Mouse (Mus musculus) liver, embryonic 13.5 days (tissue): ENCODE data around the gene Pttg1. TPM values are rescaled to one million over a fixed set of nuclear protein-coding genes. Genes with fewer than 3 reads are reported as not detected.
A peak's percentile ranks its signal among the peaks of the same experiment; 100 is the strongest.

Source experiments
- ATAC-seq: fragments of 200-750 bp; cut with Nextera tagmentation; 2 replicates; pipeline ENCODE4 v1.8.0; 2017; ENCODE audit warnings: low read depth, mild to moderate bottlenecking, moderate number of reproducible peaks, moderate library complexity
- DNase-seq: peaks from one replicate; pipeline ENCODE4 v3.0.0; 2022
- H3K27ac ChIP-seq: fragments of 300-500 bp; sonication (generic); 2 replicates; pipeline ENCODE4 v1.5.1; 2015; ENCODE audit warnings: moderate library complexity, mild to moderate bottlenecking, inconsistent platforms
- H3K27me3 ChIP-seq: fragments of 300-500 bp; sonication (generic); 2 replicates; pipeline ENCODE4 v1.6.1; 2015; ENCODE audit warnings: mild to moderate bottlenecking, inconsistent platforms
- H3K36me3 ChIP-seq: fragments of 300-500 bp; sonication (generic); 2 replicates; pipeline ENCODE4 v1.6.1; 2015; ENCODE audit warnings: mild to moderate bottlenecking, inconsistent platforms
- H3K4me1 ChIP-seq: fragments of 300-500 bp; sonication (generic); replicated peaks from 2 replicates; pipeline ENCODE4 v1.6.1; 2015; ENCODE audit warnings: inconsistent platforms
- H3K4me2 ChIP-seq: fragments of 300-500 bp; sonication (generic); 2 replicates; pipeline ENCODE4 v1.6.1; 2015; ENCODE audit warnings: inconsistent platforms, mild to moderate bottlenecking, moderate library complexity
- H3K4me3 ChIP-seq: fragments of 300-500 bp; sonication (generic); replicated peaks from 2 replicates; pipeline ENCODE4 v1.5.1; 2015; ENCODE audit warnings: mild to moderate bottlenecking, inconsistent platforms
- H3K9ac ChIP-seq: fragments of 300-500 bp; sonication (generic); 2 replicates; pipeline ENCODE4 v1.6.1; 2015; ENCODE audit warnings: mild to moderate bottlenecking, inconsistent platforms
- H3K9me3 ChIP-seq: fragments of 300-500 bp; sonication (generic); replicated peaks from 2 replicates; pipeline ENCODE4 v1.6.1; 2016; ENCODE audit warnings: inconsistent platforms
- WGBS: fragments of 180-500 bp; shearing (Covaris S2); methylation state at CpG from one replicate; pipeline ENCODE4 v1.1.7; 2015; ENCODE audit not compliant: insufficient replicate concordance; 5-methylcytosine and 5-hydroxymethylcytosine counted together
- polyA plus RNA-seq: library from polyadenylated mRNA; unstranded; fragments of >200 nt; fragmentation: Nextera tagmentation; extraction: Ambion mirVana; gene quantifications from 2 replicates; pipeline ENCODE4 v1.2.1, GENCODE M21; 2015

Pttg1 gene
- polyA plus RNA-seq = 57.5 and 61.2 TPM in 2 replicates

GRCm38 (mm10) chr11:43425824-43426413 lies at the start of gene Pttg1:
TSS of gene Pttg1 (minus strand) at chr11:43426251.
- Histone ChIP-seq H3K9ac (peak within 1 kb of the TSS; percentile 80), H3K9me3 (no peaks in the 10 kb centered on the region), H3K4me3 (peak within 1 kb of the TSS; percentile 71), H3K27me3 (no peaks in the 10 kb centered on the region), H3K27ac (peak within 1 kb of the TSS; percentile 88), H3K4me2 (peak within 1 kb of the TSS; percentile 76), H3K4me1 (peaks cover 15% of the 10 kb centered on the region), H3K36me3 (peaks cover 17% of the 10 kb centered on the region)
- DNase-seq (peak; percentile 73), ATAC-seq (peak; percentile 99)
- 4% methylated on average over 27 of the region's 27 CpGs for WGBS

- H3K27ac ChIP-seq = no peak within 1 kb of the TSS
- WGBS = 5% methylated on average over 24 of the region's 24 CpGs
- H3K9ac ChIP-seq = no peak within 1 kb of the TSS
- no peaks in the 10 kb centered on the region for H3K36me3 ChIP-seq
- 0 out of 2 replicates have a peak, but pooled peaks have one; percentile 20 for ATAC-seq
- DNase-seq = no peak
- H3K4me3 ChIP-seq = no peak within 1 kb of the TSS
- H3K4me2 ChIP-seq = peak within 1 kb of the TSS; percentile 45
- 0 out of 2 replicates have a peak, but pooled peaks cover 3% of the 10 kb centered on the region for H3K27me3 ChIP-seq
- H3K4me1 ChIP-seq = 0 out of 2 replicates have a peak, but pooled peaks cover 6% of the 10 kb centered on the region
- no peaks in the 10 kb centered on the region for H3K9me3 ChIP-seq
Observed at GRCm38 (mm10) chr11:43474225-43474774, 48.2 kb upstream of the Pttg1 start, which contains the start of gene C1qtnf2. TSS of gene C1qtnf2 (plus strand) at chr11:43474276.

- H3K27ac ChIP-seq = no peak overlapping the region
- DNase-seq (no peak), ATAC-seq (no peak)
- no peaks in the 10 kb centered on the region for H3K9me3 ChIP-seq
- peak overlapping the region; percentile 45; the same call in 1 of the 2 replicates for H3K4me2 ChIP-seq
- 0 out of 2 replicates have a peak, but pooled peaks cover 6% of the 10 kb centered on the region for H3K4me1 ChIP-seq
- H3K27me3 ChIP-seq = 0 out of 2 replicates have a peak, but pooled peaks cover 3% of the 10 kb centered on the region
- no peak overlapping the region for H3K4me3 ChIP-seq
- no peaks in the 10 kb centered on the region for H3K36me3 ChIP-seq
- 50% methylated on average over 15 of the region's 15 CpGs for WGBS
- H3K9ac ChIP-seq = no peak overlapping the region
Observed at GRCm38 (mm10) chr11:43473635-43474224, 47.7 kb upstream of the Pttg1 start.

GRCm38 (mm10) chr11:43473115-43473514 lies 47.1 kb upstream of the Pttg1 start:
- no peak for DNase-seq
- no peaks in the 10 kb centered on the region for H3K36me3 ChIP-seq
- H3K9me3 ChIP-seq = no peaks in the 10 kb centered on the region
- H3K9ac ChIP-seq = no peak overlapping the region
- WGBS = 48% methylated on average over 1 of the region's 1 CpGs
- no peak overlapping the region for H3K4me2 ChIP-seq
- 0 out of 2 replicates have a peak, but pooled peaks cover 6% of the 10 kb centered on the region for H3K4me1 ChIP-seq
- no peak for ATAC-seq
- H3K27me3 ChIP-seq = 0 out of 2 replicates have a peak, but pooled peaks cover 3% of the 10 kb centered on the region
- no peak overlapping the region for H3K4me3 ChIP-seq
- no peak overlapping the region for H3K27ac ChIP-seq

- no peak overlapping the region for H3K4me3 ChIP-seq
- DNase-seq = no peak
- 0 out of 2 replicates have a peak, but pooled peaks cover 6% of the 10 kb centered on the region for H3K4me1 ChIP-seq
- H3K36me3 ChIP-seq = no peaks in the 10 kb centered on the region
- no peak overlapping the region for H3K4me2 ChIP-seq
- WGBS = 55% methylated on average over 6 of the region's 6 CpGs
- no peak for ATAC-seq
- 0 out of 2 replicates have a peak, but pooled peaks cover 3% of the 10 kb centered on the region for H3K27me3 ChIP-seq
- no peak overlapping the region for H3K27ac ChIP-seq
- no peaks in the 10 kb centered on the region for H3K9me3 ChIP-seq
- H3K9ac ChIP-seq = no peak overlapping the region
Observed at GRCm38 (mm10) chr11:43470881-43471820, 45.1 kb upstream of the Pttg1 start.

GRCm38 (mm10) chr11:43470118-43470517 lies 44.1 kb upstream of the Pttg1 start:
- H3K27ac ChIP-seq = no peak overlapping the region
- no peaks in the 10 kb centered on the region for H3K36me3 ChIP-seq
- H3K4me1 ChIP-seq = 0 out of 2 replicates have a peak, but pooled peaks cover 6% of the 10 kb centered on the region
- H3K4me3 ChIP-seq = no peak overlapping the region
- DNase-seq (no peak), ATAC-seq (no peak)
- no peak overlapping the region for H3K9ac ChIP-seq
- WGBS = 24% methylated on average over 5 of the region's 5 CpGs
- no peak overlapping the region for H3K4me2 ChIP-seq
- no peaks in the 10 kb centered on the region for H3K9me3 ChIP-seq
- 0 out of 2 replicates have a peak, but pooled peaks cover 3% of the 10 kb centered on the region for H3K27me3 ChIP-seq

- no peak overlapping the region for H3K4me2 ChIP-seq
- DNase-seq = no peak
- H3K4me1 ChIP-seq = no peaks in the 10 kb centered on the region
- no peaks in the 10 kb centered on the region for H3K9me3 ChIP-seq
- 81% methylated on average over 25 of the region's 25 CpGs for WGBS
- no peaks in the 10 kb centered on the region for H3K36me3 ChIP-seq
- no peak overlapping the region for H3K27ac ChIP-seq
- H3K4me3 ChIP-seq = no peak overlapping the region
- no peak for ATAC-seq
- no peak overlapping the region for H3K9ac ChIP-seq
- H3K27me3 ChIP-seq = no peaks in the 10 kb centered on the region
Observed at GRCm38 (mm10) chr11:43463204-43463603, 37.2 kb upstream of the Pttg1 start.

- DNase-seq = no peak
- Histone ChIP-seq H3K27me3 (no peaks in the 10 kb centered on the region), H3K36me3 (peaks cover 5% of the 10 kb centered on the region), H3K4me3 (no peak overlapping the region), H3K4me2 (no peak overlapping the region), H3K27ac (no peak overlapping the region), H3K9me3 (no peaks in the 10 kb centered on the region), H3K9ac (no peak overlapping the region), H3K4me1 (no peaks in the 10 kb centered on the region)
- 43% methylated on average over 2 of the region's 2 CpGs for WGBS
- no peak for ATAC-seq
Observed at GRCm38 (mm10) chr11:43452266-43452665, 26.2 kb upstream of the Pttg1 start.

GRCm38 (mm10) chr11:43451322-43451721 lies 25.3 kb upstream of the Pttg1 start:
- Histone ChIP-seq H3K4me1 (no peaks in the 10 kb centered on the region), H3K27me3 (no peaks in the 10 kb centered on the region), H3K4me3 (no peak overlapping the region), H3K9ac (no peak overlapping the region), H3K27ac (no peak overlapping the region), H3K4me2 (no peak overlapping the region), H3K36me3 (peaks cover 12% of the 10 kb centered on the region), H3K9me3 (no peaks in the 10 kb centered on the region)
- 34% methylated on average over 4 of the region's 4 CpGs for WGBS
- ATAC-seq (no peak), DNase-seq (no peak)

- no peaks in the 10 kb centered on the region for H3K9me3 ChIP-seq
- peaks cover 27% of the 10 kb centered on the region for H3K36me3 ChIP-seq
- H3K4me1 ChIP-seq = no peaks in the 10 kb centered on the region
- DNase-seq (no peak), ATAC-seq (no peak)
- WGBS = 73% methylated on average over 2 of the region's 2 CpGs
- H3K9ac ChIP-seq = no peak overlapping the region
- no peaks in the 10 kb centered on the region for H3K27me3 ChIP-seq
- H3K27ac ChIP-seq = no peak overlapping the region
- H3K4me2 ChIP-seq = no peak overlapping the region
- H3K4me3 ChIP-seq = no peak overlapping the region
Observed at GRCm38 (mm10) chr11:43449916-43450315, 23.9 kb upstream of the Pttg1 start.

- DNase-seq = no peak
- Histone ChIP-seq H3K4me3 (no peak overlapping the region), H3K27ac (no peak overlapping the region), H3K4me1 (no peaks in the 10 kb centered on the region), H3K9ac (no peak overlapping the region), H3K27me3 (no peaks in the 10 kb centered on the region), H3K36me3 (peaks cover 92% of the 10 kb centered on the region), H3K4me2 (no peak overlapping the region), H3K9me3 (no peaks in the 10 kb centered on the region)
- no peak for ATAC-seq
- 91% methylated on average over 13 of the region's 13 CpGs for WGBS
Observed at GRCm38 (mm10) chr11:43443183-43443582, 17.1 kb upstream of the Pttg1 start.
